Mouse (Mus musculus) heart, embryonic 11.5 days (tissue): Measurements from ENCODE around the gene Epo. TPM values are rescaled to one million over a fixed set of nuclear protein-coding genes. Genes with fewer than 3 reads are reported as not detected.

Experiments used
- ATAC-seq: fragments of 200-750 bp; cut with Nextera tagmentation; replicated peaks from 2 replicates; pipeline ENCODE4 v1.8.0; 2017; ENCODE audit warnings: moderate library complexity; ENCODE audit not compliant: insufficient number of reproducible peaks, low FRiP score, low TSS enrichment
- H3K27ac ChIP-seq: fragments of 300-500 bp; sonication (generic); 2 replicates; pipeline ENCODE4 v1.5.1; 2014; ENCODE audit warnings: mild to moderate bottlenecking, low read depth, low read length
- H3K27me3 ChIP-seq: fragments of 300-500 bp; sonication (generic); 2 replicates; pipeline ENCODE4 v1.6.1; 2014; ENCODE audit warnings: mild to moderate bottlenecking, low read length, mixed read lengths; ENCODE audit not compliant: control insufficient read depth, insufficient read depth
- H3K36me3 ChIP-seq: fragments of 300-500 bp; sonication (generic); 2 replicates; pipeline ENCODE4 v1.6.1; 2014; ENCODE audit warnings: mild to moderate bottlenecking, low read length, moderate library complexity, mixed read lengths; ENCODE audit not compliant: control insufficient read depth, insufficient read depth
- H3K4me1 ChIP-seq: fragments of 300-500 bp; sonication (generic); 2 replicates; pipeline ENCODE4 v1.6.1; 2014; ENCODE audit warnings: low read length; ENCODE audit not compliant: control insufficient read depth, insufficient read depth
- H3K4me2 ChIP-seq: fragments of 300-500 bp; sonication (generic); 2 replicates; pipeline ENCODE4 v1.6.1; 2014; ENCODE audit warnings: mild to moderate bottlenecking, moderate library complexity
- H3K4me3 ChIP-seq: fragments of 300-500 bp; sonication (generic); 2 replicates; pipeline ENCODE4 v1.5.1; 2014; ENCODE audit warnings: low read depth, low read length
- H3K9ac ChIP-seq: fragments of 300-500 bp; sonication (generic); 2 replicates; pipeline ENCODE4 v1.6.1; 2014; ENCODE audit warnings: mild to moderate bottlenecking, low read depth, low read length, moderate library complexity
- H3K9me3 ChIP-seq: fragments of 300-500 bp; sonication (generic); replicated peaks from 2 replicates; pipeline ENCODE4 v1.6.1; 2016; ENCODE audit warnings: low read length; ENCODE audit not compliant: control insufficient read depth
- WGBS: fragments of 180-500 bp; shearing (Covaris S2); extraction: QIAGEN DNeasy Blood & Tissue Kit; methylation state at CpG from one replicate; pipeline ENCODE4 v1.1.7; 2014; ENCODE audit not compliant: insufficient replicate concordance; 5-methylcytosine and 5-hydroxymethylcytosine counted together
- polyA plus RNA-seq: library from polyadenylated mRNA; unstranded; fragments of >200 nt; fragmentation: Nextera tagmentation; extraction: Ambion mirVana; gene quantifications from 2 replicates; pipeline ENCODE4 v1.2.1, GENCODE M21; 2014

Gene Epo
- polyA plus RNA-seq, 1 experiment from 2014 or later: not detected

DNA sequence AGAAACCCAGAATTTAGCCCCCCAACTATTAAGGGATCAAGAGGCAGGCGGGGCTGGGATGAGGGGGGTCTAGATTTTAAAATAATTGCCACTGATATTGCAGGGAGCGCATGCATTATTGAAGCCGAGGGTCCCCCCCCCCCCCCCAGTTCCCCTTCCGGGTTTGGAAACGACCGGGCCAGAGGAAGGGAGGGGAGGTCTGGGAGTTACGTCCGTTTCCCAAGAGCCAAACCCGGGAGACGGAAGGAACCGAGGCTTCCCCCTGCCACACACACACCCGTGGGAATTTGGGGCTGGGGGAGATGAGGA, 280 bp downstream of the Epo start:
- peak overlapping the region; percentile 72 for H3K9ac ChIP-seq
- H3K36me3 ChIP-seq: peaks cover 21% of the 10 kb centered on the region
- peak; percentile 4; the same call in 1 of the 2 replicates for ATAC-seq
- peak overlapping the region; percentile 99 for H3K4me2 ChIP-seq
- no peaks in the 10 kb centered on the region for H3K9me3 ChIP-seq
- peak overlapping the region; percentile 41 for H3K27ac ChIP-seq
- H3K4me1 ChIP-seq: peaks cover 3% of the 10 kb centered on the region; the same call in 1 of the 2 replicates
- H3K27me3 ChIP-seq: no peaks in the 10 kb centered on the region
- WGBS: 0% methylated on average over 10 of the region's 12 CpGs
- peak overlapping the region; percentile 75 for H3K4me3 ChIP-seq

DNA sequence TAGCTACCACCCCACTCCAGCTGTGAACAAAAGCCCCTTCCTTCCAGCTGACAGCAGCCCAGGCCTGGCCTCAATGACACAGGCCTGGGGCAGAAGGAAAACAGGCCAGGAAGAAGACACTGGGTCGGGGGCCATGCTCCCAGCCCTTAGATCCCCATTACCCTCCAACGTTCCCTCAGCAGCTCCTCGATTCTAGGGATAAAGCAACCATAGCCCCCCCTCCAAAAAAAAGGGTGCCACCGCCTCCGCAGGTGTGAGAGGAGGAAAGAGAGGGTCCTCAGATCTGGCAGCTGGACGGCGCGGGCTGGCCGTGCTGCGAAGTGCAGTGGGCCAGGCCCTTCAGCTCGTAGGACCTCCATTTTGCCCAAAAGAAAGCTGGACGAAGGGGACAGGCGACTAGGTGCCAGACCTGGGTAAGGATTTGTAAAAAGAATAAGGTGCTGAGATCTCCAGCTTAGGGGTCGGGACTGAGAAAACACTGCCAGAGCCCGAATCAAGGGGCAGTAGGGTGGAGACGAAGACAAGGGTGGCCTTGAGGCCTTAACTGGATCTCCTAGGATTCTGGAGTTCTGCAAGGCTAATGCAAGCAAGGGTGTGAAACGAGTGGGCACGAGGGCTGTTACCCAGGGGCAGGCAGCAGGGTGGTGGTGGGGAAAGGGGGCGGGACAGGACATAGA, 773 bp downstream of the Epo start:
- Histone ChIP-seq H3K9me3 (no peaks in the 10 kb centered on the region), H3K36me3 (peaks cover 25% of the 10 kb centered on the region), H3K27ac (peak overlapping the region; percentile 41), H3K4me1 (peaks cover 7% of the 10 kb centered on the region; the same call in 1 of the 2 replicates), H3K4me2 (peak overlapping the region; percentile 99), H3K27me3 (no peaks in the 10 kb centered on the region), H3K4me3 (peak overlapping the region; percentile 75), H3K9ac (peak overlapping the region; percentile 72)
- no peak for ATAC-seq
- under 1% methylated on average over 19 of the region's 19 CpGs for WGBS

DNA sequence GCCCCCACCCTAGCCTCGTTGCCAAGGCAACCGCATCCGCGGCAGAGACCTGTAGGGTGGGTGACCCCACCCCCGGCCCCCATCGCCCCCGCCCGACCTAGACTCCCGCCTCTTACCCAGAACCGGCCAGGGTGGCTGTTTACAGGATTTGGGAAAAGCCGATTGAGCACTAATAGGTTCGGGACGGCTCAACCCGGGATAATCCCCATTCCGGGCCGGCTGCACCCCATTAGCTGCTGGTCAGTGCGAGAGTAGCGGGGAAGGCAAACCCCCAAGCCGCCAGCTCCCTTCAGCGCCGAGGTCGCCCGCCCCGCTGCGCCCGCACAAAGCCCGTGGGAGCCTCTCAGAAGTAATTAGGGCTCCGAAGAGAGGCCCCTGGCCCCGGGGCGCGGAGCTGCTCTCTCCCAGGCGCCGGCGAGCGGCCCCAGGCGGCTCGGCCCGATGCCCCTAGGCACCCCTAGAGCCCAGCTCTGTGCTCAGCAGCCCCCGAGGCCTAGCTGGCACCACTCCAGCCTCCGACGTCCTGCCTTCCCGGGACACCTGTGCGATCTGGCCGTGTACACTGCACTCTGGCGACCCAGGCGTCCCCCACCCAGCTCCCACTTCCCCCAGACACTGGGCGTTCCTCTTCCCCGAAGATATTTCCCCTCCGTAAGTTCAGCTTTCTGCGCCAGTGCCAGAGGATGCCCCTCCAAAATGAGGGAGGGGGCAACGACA, 1.5 kb downstream of the Epo start:
- Histone ChIP-seq H3K9ac (peak overlapping the region; percentile 72), H3K4me2 (peak overlapping the region; percentile 99), H3K4me1 (peaks cover 7% of the 10 kb centered on the region; the same call in 1 of the 2 replicates), H3K9me3 (no peaks in the 10 kb centered on the region), H3K4me3 (peak overlapping the region; percentile 75), H3K27me3 (no peaks in the 10 kb centered on the region), H3K36me3 (peaks cover 25% of the 10 kb centered on the region), H3K27ac (peak overlapping the region; percentile 41)
- ATAC-seq: 0 out of 2 replicates have a peak, but pooled peaks have one; percentile 0
- WGBS: under 1% methylated on average over 51 of the region's 51 CpGs

DNA sequence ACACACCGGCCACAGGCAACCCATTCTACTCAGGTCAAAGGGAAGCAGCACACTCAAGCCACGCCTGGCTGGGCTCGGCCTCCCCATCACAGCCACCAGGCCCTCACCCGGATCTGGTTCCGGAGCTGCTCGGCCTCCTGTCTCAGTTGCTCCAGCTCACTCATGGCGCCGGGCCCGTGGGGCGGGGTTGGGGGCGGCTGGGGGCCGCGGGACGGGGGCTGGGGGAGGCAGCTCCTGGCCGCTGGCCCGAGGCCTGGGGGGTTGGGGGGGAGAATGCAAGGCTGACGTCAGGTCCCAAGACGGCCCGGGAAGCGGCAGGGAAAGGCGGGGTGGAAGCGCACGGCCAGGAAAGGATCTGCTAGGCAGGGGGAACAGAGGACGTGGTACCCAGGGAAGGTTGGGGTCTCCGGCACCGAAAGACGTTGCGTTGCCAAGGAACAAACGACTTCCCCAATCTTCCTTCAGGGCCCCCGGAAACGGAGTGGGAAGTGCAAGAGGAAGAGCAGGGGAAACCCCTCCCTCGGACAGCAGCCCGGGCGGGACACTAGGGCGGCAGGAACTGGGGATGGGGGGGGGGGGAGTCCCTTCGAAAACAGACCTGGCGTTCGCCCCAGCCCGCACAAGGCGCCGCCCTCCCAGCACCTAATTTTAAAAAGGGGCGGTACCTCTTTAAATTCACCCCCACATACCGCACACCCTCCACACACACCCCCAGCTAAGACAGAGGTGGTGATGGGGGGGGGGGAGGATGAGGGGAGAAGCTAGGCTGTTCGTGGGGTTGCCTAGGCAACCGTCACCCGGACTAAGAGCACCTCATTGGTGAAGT, 2.2 kb downstream of the Epo start:
- H3K4me2 ChIP-seq: peak overlapping the region; percentile 99
- H3K4me3 ChIP-seq: peak overlapping the region; percentile 75
- H3K27me3 ChIP-seq: no peaks in the 10 kb centered on the region
- WGBS: 1% methylated on average over 40 of the region's 46 CpGs
- ATAC-seq: peak; percentile 24; the same call in 1 of the 2 replicates
- H3K9me3 ChIP-seq: no peaks in the 10 kb centered on the region
- peaks cover 25% of the 10 kb centered on the region for H3K36me3 ChIP-seq
- peak overlapping the region; percentile 41 for H3K27ac ChIP-seq
- H3K9ac ChIP-seq: peak overlapping the region; percentile 72
- peaks cover 10% of the 10 kb centered on the region; the same call in 1 of the 2 replicates for H3K4me1 ChIP-seq

DNA sequence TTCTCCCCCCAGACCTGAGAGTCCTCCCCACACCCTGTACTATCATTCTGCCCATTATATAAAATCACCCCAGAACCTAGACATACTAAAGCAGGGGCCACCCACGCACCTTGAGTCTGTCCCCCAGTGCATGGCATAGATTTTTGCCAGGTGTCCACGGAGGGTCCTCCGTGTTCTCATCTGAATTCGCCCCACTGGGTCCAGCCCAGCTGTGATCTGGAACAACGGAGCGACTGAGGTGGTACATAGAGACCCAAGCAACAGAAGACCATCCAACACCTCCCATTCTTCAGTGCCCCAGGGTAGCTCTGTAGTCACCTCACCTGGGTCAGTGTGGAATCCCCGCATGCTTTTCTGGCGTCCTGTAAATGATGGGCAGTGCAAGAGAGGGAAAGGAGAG, 3.0 kb downstream of the Epo start:
- Histone ChIP-seq H3K4me2 (peak overlapping the region; percentile 99), H3K4me3 (peak overlapping the region; percentile 75), H3K27me3 (no peaks in the 10 kb centered on the region), H3K4me1 (peaks cover 10% of the 10 kb centered on the region; the same call in 1 of the 2 replicates), H3K36me3 (peaks cover 32% of the 10 kb centered on the region), H3K9me3 (no peaks in the 10 kb centered on the region), H3K27ac (peak overlapping the region; percentile 41), H3K9ac (peak overlapping the region; percentile 72)
- no peak for ATAC-seq
- WGBS: 80% methylated on average over 8 of the region's 8 CpGs

DNA sequence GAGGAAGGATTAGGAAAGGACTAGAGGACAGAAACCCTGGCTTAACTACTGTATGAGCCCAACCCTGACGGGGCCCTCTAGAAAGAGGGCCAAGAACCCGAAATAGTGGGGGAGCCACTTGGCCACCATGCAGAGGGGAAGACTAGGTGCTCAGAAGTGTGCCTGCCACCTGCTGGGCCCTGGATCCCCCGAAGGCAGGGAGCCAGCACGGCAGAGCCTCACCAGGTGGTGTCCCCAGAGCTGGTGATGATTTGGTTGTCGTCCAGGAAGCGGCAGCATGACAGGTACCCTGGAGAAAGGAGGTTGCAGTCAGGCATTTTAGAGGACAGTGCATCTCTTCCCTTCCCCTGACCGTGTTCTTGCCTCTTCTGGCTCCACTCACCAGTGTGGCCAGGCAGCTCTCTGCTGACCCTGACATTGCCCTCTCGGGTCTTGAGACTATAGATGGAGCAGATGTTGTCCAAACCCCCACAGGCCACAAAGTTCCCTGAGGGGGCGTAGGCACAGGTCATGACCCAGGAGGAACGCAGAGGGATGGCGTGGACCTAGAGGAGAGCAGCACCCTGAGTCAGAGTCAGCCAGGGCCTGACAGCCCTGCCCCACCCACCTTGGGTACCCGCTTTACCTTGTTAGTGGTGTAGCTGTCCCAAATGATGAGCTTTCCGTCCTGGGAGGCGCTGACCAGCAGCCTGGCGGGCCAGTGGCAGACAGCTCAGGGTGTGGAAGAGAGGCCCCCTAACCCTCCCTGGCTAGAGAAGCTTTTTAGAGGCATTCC, 3.6 kb downstream of the Epo start:
- H3K4me3 ChIP-seq: peak overlapping the region; percentile 10; the same call in 1 of the 2 replicates
- no peaks in the 10 kb centered on the region for H3K9me3 ChIP-seq
- no peak overlapping the region; the same call in 1 of the 2 replicates for H3K27ac ChIP-seq
- 79% methylated on average over 15 of the region's 15 CpGs for WGBS
- ATAC-seq: no peak
- peaks cover 10% of the 10 kb centered on the region; the same call in 1 of the 2 replicates for H3K4me1 ChIP-seq
- no peak overlapping the region for H3K9ac ChIP-seq
- no peak overlapping the region for H3K4me2 ChIP-seq
- no peaks in the 10 kb centered on the region for H3K27me3 ChIP-seq
- peaks cover 38% of the 10 kb centered on the region for H3K36me3 ChIP-seq

DNA sequence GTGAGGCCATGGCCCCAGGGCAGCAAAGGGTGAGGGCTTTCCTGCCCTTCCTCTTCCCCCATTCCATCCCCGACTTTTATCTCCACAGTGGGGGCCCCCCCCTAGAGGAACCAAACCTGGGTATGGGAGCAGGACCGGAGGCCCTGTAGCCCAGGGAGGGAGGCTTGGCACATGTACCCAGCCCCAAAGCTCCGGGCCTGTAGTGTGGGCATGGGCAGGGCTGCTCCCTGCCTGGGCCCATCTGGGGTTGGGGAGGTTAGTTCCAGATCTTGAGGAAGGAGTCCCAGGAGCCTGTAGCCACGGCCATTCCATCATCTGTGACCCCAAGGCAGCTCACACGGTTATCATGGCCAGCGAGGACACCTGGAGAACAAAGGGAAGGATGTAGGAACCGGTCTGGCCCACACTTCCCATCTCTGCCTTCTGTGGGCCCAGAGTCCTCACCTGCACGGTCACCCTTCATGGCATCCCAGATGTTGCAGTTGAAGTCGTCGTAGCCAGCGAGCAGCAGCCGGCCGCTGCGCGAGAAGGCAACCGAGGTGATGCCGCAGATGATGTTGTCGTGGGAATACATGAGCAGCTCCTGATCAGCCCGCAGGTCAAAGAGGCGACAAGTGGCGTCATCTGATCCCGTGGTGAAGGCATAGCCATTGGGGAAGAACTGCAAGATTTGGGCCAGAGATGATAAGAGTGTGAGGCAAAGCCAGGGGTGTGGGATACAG, 4.6 kb downstream of the Epo start:
- Histone ChIP-seq H3K4me1 (peaks cover 10% of the 10 kb centered on the region; the same call in 1 of the 2 replicates), H3K4me2 (no peak overlapping the region), H3K4me3 (no peak overlapping the region), H3K36me3 (peaks cover 48% of the 10 kb centered on the region), H3K27me3 (no peaks in the 10 kb centered on the region), H3K9me3 (no peaks in the 10 kb centered on the region), H3K9ac (peak overlapping the region; percentile 10; the same call in 1 of the 2 replicates), H3K27ac (no peak overlapping the region)
- ATAC-seq: no peak
- 82% methylated on average over 22 of the region's 22 CpGs for WGBS
